In the genomic region with DNA sequence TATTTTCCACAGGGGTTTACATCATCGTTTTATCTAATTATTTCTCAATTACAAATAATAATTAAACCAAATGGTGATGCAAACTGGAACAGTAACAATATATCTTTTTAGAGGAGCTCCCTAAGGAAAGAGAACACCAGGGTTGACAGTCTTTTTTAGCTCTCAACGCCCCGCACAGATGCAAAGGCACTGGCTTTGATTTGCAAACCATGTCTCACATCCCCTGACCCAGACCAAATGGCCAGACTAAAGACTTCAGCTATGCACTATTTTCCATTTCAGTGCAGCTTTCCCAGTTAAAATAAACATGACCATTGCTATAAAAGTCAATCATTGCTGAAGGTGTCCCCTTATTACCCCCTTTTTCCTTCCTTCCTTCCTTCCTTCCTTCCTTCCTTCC, we compare ENCODE assay signal across 10 mouse cellular contexts.
"Had no signal": no experiment of that assay in that cellular context is flagged by ENCODE, and none has a peak within 500 bp of the region (broad histone marks: within the 10 kb centered on the region; RNA-seq: fewer than 3 reads in every experiment).

No protein-coding gene starts in this region.

- H3K4me2 ChIP-seq: limb, embryonic 15.5 days; liver, embryonic 12.5 days; midbrain, embryonic 12.5 days; neural tube, embryonic 13.5 days had no signal

- H3K9ac ChIP-seq: limb, embryonic 15.5 days; liver, embryonic 12.5 days; lung, embryonic 15.5 days; midbrain, embryonic 12.5 days; neural tube, embryonic 13.5 days had no signal

- H3K36me3 ChIP-seq: limb, embryonic 15.5 days; liver, embryonic 12.5 days; lung, embryonic 15.5 days; midbrain, embryonic 12.5 days; neural tube, embryonic 13.5 days had no signal

- H3K27me3 ChIP-seq: limb, embryonic 15.5 days; liver, embryonic 12.5 days; lung, embryonic 15.5 days; midbrain, embryonic 12.5 days; neural tube, embryonic 13.5 days had no signal

- DNase-seq: right cerebral cortex, postnatal 4 days; spleen, adult 18-20 months; thymus, adult 18-20 months; thymus, postnatal 14 days had no signal

- H3K9me3 ChIP-seq: limb, embryonic 15.5 days; liver, embryonic 12.5 days; lung, embryonic 15.5 days; midbrain, embryonic 12.5 days; neural tube, embryonic 13.5 days had no signal

- H3K4me1 ChIP-seq: liver, embryonic 12.5 days; midbrain, embryonic 12.5 days had no signal

- H3K27ac ChIP-seq: limb, embryonic 15.5 days; liver, embryonic 12.5 days; lung, embryonic 15.5 days; midbrain, embryonic 12.5 days; neural tube, embryonic 13.5 days had no signal

- H3K4me3 ChIP-seq: limb, embryonic 15.5 days; liver, embryonic 12.5 days; lung, embryonic 15.5 days; midbrain, embryonic 12.5 days; neural tube, embryonic 13.5 days had no signal

- ATAC-seq: liver, embryonic 12.5 days; midbrain, embryonic 16.5 days had no signal
